Mouse (Mus musculus) yolk sac, embryonic 10.5 days (tissue): ENCODE measurements around the gene Myo15b.

Experiments used
- DNase-seq: peaks from one replicate; pipeline ENCODE4 v3.0.0-alpha.2; 2017; ENCODE audit warnings: low spot score

Gene Myo15b

GRCm38 (mm10) chr11:115872437-115872836 lies 14.2 kb downstream of the Myo15b start:
- peak; percentile 71 for DNase-seq

DNA sequence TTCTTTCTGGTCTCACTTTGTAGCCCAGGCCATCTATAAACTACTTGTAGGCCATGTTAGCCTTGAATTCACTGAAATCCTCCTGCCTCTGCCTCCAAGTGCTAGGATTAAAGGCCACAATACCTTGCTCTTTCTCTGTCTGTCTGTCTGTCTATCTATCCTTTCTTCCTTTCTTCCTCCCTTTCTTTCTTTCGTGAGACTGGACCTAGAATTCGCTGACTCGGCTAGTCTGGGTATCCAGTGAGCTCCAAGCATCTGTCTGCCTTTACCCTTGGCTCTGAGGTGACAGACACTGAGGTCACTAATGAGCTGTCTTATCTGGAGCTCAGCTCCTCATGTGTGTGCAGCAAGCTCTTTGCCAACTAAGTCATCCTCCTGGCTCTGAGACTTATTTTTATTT lies 17.7 kb downstream of the Myo15b start:
- DNase-seq: no peak

- no peak for DNase-seq
Measured at GRCm38 (mm10) chr11:115876438-115876837, 18.2 kb downstream of the Myo15b start.

DNA sequence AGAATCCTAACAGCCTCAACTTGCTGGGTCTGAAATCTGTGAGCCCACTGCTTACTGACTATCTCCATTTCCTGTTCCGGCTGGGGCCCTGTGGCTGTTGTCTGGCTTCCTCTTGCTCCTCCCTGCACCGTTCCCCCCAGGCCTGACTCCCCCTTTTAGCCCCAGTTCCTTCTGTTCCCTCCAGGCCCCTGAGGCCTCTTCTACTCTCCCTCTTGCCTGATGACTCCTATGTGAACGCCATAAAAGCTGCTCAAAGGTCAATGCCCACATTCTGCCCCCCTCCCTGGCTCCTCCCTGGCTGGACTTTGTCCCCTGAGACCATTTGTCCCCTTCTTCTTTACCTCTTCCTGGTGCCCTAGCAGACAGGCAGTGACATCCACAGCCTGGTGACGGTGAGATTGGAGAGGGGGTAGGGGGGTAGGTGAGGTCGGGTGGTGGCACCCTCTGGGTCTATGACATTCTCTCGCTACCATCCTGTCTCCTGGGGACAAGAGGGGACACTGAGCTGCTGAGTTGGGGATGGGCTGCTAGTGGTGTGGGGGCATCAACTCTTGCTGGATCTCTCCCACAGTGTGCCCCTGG lies 19.1 kb downstream of the Myo15b start:
- peak; percentile 85 for DNase-seq

- DNase-seq: no peak
Measured at GRCm38 (mm10) chr11:115878071-115878470, 19.9 kb downstream of the Myo15b start.

GRCm38 (mm10) chr11:115881002-115881401 lies 22.8 kb downstream of the Myo15b start:
- no peak for DNase-seq

GRCm38 (mm10) chr11:115883251-115883650 lies 25.0 kb downstream of the Myo15b start:
- no peak for DNase-seq

DNA sequence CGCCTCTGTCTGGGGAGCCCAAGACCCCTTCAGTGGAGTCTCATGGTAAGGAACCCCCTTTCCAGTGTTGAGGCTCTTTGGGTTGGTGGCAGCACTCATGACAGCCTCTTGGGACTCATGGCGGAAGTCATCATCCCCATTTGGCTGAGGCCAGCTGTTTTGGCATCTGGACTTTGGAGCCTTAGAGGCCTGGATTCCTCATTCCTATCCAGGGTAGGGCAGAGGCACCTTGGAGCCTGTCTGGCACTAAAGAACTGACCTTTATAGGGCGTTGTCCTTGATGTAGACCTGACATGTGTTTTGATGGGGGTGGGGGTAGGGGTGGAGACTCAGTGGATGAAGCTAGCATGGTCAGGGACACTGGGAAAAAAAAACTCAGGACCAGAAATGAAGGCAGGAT lies 26.2 kb downstream of the Myo15b start:
- DNase-seq: peak; percentile 58

- DNase-seq: no peak
Measured at GRCm38 (mm10) chr11:115885281-115885680, 27.1 kb downstream of the Myo15b start.

DNA sequence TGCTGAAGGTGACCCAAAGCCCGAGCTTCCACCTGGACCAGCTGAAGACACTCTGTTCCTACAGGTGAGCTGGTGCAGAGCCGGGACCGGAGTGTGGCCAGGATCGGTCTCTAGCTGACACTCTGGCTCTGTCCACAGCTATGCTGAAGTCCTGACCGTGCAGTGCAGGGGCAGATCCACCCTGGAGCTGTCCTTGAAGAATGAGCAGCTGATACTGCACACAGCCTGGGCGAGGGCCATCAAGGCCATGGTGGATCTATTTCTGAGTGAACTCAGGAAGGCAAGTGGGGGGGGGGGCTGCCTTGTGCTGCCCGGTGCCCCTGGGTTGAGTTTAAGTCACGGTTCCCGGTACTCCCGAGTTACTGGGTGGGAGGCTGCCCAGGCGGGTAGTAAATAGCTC lies 28.2 kb downstream of the Myo15b start:
- no peak for DNase-seq

- DNase-seq: no peak
Measured at GRCm38 (mm10) chr11:115888020-115888419, 29.8 kb downstream of the Myo15b start.

- no peak for DNase-seq
Measured at GRCm38 (mm10) chr11:115889159-115889558, 31.0 kb downstream of the Myo15b start.

DNA sequence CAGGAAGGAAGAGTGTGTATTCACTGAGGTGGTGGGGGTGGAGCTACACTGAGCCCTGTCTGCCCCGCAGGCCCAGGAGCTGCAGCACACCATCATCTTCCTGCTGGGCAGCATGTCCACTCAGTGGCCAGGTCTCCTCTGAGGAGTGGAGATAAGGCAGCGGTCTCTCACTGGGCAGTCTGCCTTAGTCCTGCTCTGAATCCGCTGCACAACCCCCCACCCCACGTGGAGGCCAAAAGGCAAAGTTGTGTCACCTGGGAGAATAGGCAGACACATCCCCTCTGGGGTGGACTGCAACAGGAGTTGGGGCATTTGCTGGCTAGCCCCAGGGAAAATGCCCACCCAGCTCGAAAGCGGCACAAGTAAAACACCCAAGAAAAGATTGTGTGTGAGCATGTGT lies 34.0 kb downstream of the Myo15b start:
- peak; percentile 59 for DNase-seq

DNA sequence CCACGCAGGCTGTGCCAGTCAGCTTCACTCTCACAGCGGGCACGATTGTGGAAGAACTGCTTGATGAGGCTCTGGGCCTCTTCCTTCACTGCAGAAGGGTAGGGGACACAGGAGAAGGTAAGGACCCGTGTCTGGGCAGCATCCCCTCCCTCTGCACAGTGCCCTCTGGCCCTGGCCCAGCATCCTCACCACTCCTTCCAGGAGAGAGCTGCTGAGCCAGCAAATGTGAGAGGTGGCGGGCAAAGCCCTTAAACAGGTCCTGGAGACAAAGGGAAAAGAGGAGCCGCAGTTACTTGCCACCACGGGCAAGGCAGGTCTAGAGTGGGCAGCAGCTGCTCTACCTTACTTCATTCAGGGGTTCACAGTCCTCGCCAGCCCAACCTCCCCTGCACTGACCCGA lies 34.9 kb downstream of the Myo15b start:
- DNase-seq: no peak

DNA sequence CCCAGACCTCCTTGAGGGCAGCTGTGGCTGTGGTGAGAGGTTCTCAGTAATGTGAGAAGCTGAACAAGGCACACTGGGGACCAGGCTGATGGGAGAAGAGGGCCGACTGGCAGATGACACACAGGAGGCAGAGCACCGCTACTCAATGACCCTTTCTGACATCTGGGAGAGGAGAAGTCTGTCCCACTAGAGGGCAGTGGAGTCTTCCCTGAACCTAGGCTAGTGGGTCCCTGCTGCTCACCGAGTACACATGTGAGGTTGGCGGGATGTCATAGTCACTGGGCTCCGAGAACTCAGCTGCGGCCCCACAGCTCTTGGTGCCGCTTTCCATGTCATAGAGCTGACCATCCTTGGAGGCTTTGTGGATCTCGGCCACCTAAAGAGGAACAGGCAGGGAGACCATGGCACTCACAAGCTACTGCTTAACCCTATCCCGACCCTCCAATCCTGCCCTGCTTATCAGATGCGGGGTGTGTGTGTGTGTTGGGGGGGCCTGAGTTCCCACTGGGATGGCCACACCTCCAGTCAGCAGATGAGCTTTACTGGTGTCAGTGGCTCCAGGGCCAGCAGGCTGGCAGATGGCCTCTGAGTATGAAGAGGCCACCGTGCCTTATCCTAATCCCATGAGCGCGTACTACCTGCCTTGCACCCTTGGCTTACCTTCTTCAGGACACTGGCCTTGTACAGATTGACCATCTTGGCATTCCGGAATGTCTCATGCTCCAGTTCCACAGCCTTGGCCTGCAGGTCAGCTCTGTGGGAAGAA lies 36.7 kb downstream of the Myo15b start:
- no peak for DNase-seq

DNA sequence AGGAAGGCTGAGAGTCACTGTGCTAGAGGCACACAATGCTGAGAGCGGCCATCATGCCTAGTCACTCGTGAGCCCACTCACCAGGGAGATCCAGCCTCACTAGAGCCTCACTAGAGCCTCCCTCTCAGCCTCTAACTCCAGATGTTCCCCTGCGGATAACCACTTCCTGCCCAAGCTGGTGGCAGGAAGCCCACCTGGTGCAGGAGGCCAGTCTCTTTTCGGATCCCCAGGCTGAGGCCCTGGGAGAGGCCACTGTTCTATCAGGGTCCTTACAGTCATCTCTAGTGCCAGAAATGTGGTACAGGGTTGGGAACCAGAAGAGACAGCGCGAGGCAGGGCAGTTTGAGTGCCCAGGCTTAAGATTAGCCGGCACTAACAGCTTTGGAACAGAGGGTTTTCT lies 40.2 kb downstream of the Myo15b start:
- DNase-seq: no peak

DNA sequence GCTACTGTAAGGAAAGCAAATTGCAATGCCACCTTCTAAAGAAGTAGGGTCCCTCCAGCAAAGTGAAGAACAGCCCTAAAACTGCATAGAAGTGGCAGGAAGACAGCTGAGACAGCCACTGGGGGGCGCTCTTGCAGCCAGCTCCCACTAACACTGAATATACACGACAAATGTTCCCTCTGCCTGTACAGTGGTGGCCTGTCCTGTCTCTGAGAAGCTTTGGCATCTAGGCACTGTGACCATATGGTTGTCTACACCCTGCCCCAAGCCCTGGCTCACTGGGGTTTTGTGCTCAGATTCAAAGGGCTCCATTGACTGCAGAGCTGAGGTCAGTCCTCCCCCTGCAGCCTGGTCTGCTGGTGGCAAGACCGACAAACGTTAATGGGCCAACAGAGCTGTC lies 40.7 kb downstream of the Myo15b start:
- DNase-seq: no peak

GRCm38 (mm10) chr11:115899486-115900266 lies 41.5 kb downstream of the Myo15b start, which contains the start of gene Smim5:
Gene Smim5, plus strand, starts transcription at chr11:115899966.
- peak; percentile 65 for DNase-seq

- no peak for DNase-seq
Measured at GRCm38 (mm10) chr11:115900561-115901337, 42.5 kb downstream of the Myo15b start.

GRCm38 (mm10) chr11:115901338-115902161 lies 43.3 kb downstream of the Myo15b start:
- no peak for DNase-seq

GRCm38 (mm10) chr11:115902177-115902576 lies 44.0 kb downstream of the Myo15b start:
- no peak for DNase-seq
